Mouse (Mus musculus): ENCODE measurements around the gene Tcstv3.

- TF ChIP-seq CTCF (conservative IDR thresholded peaks at IDR 0.05; ENCODE audit: insufficient read depth, insufficient read length, low read depth, low read length) = no peak
- TF ChIP-seq POLR2A (IDR thresholded peaks at IDR 0.05; ENCODE audit: low read depth, low read length) = no peak
Measured at GRCm38 (mm10) chr13:120300853-120301252, 15.8 kb upstream of the Tcstv3 start.
